Mouse (Mus musculus): ENCODE results near the gene Zfp352.

DNA sequence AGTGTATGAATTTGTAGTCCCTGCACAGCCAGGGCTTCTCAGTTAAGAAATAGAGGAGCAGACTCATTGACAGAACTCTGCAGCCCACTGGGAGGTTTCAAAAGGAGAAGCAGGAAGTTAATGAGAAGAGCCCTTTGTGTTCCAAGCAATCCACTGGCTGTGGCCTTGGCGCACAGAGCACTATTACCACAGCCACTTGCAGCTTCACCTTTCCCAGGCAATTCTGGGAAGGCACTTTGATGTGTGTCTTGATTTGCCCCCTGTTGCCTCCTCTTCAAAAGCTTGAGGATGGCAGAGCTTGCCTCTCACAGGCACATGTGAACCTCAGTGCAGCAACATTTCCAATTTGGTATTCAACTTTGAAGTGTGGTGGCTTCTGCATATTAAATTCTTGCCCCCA lies 7.1 kb upstream of the Zfp352 start:
- TF ChIP-seq CTCF (IDR thresholded peaks at IDR 0.05; ENCODE audit: low read depth): no peak
- TF ChIP-seq EP300 (IDR thresholded peaks at IDR 0.05; ENCODE audit: low read depth): no peak
